Mouse (Mus musculus): ENCODE measurements around the gene Cmya5.

Cmya5 gene

GRCm38 (mm10) chr13:93122321-93122720, 22.2 kb downstream of the Cmya5 start:
- DNase-seq (ENCODE audit: low spot score in 2 of 2): peak in 1 of 2 experiments; percentile 2

DNA sequence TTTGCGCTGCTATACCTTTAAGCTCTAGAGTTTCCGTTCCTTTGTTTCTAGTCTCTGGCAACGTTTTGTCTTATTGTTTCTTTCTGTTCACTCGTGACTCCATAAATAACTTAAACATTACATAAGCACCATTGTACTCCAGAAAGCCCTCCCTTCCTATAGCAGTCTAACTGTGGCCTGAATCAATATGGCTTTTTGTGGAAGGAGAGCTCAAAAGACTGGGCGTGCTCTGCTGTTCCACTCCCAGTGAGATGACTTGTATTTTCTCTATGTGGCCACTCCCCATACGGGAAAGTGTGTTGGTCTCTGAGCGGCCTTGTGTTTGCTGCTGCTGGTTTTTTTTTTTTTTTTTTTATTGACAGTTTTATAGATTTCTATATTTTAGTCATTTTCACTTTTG, 27.3 kb downstream of the Cmya5 start:
- peak in 1 of 2 experiments; percentile 13 for DNase-seq (ENCODE audit: low spot score in 2 of 2)

DNA sequence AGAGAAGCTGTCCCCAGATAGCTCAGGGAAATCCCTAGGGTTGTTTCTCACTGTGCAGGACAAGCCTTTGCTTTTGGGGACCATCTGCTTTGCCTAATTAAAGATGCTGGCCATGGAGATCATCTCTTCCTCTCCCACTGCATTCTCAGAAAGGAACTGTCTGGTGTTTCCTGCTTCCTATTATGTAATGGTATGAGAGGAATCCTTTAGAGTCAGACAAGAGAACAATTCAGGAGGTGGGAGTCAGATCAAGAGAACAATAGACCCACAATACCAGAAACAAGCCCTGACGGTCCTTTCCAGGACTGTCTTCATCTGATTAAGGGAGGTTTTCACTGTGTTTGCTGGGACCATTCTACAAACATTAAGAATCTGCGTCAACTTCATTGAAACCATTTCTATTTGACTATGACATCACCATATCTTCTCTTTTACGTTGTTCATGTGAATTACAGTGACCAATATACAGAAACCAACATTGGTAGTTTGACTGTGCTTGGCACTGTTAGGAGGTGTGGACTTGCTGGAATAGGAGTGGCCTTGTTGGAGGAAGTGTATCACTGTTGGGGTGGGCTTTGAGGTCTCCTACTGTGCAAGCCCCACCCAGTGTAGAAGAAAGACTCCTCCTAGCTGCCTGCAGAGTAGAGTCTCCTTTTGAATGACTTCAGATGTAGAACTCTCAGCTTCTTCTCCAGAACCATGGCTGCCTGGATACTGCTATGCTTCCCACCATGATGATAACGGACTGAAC, 42.0 kb downstream of the Cmya5 start:
- peak in 1 of 2 experiments; percentile 40 for DNase-seq (ENCODE audit: low spot score in 2 of 2)

DNA sequence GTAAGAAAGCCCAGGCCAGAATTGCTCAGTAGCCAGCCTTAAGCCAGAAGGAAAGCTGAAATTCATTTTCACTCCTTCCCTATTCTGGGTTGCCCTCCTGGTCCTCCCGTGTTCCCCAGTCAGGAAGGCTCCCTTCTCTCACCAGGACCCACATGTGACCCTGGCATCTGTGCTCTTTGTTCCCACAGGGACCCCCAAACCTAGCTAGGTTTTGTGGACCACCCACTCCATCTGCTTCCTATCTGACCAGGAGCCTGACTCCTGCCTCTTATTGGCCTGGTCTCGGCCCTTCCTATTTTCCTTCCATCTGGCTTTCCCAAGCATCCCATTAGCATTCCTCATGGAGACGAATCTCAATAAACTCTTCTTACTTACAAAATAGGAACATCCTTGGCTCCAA, 45.9 kb downstream of the Cmya5 start:
- DNase-seq (ENCODE audit: low spot score in 2 of 2): peak in 1 of 2 experiments; percentile 39

GRCm38 (mm10) chr13:93096643-93097042, 47.9 kb downstream of the Cmya5 start:
- DNase-seq (ENCODE audit: low spot score in 2 of 2): peak in 1 of 2 experiments; percentile 47

DNA sequence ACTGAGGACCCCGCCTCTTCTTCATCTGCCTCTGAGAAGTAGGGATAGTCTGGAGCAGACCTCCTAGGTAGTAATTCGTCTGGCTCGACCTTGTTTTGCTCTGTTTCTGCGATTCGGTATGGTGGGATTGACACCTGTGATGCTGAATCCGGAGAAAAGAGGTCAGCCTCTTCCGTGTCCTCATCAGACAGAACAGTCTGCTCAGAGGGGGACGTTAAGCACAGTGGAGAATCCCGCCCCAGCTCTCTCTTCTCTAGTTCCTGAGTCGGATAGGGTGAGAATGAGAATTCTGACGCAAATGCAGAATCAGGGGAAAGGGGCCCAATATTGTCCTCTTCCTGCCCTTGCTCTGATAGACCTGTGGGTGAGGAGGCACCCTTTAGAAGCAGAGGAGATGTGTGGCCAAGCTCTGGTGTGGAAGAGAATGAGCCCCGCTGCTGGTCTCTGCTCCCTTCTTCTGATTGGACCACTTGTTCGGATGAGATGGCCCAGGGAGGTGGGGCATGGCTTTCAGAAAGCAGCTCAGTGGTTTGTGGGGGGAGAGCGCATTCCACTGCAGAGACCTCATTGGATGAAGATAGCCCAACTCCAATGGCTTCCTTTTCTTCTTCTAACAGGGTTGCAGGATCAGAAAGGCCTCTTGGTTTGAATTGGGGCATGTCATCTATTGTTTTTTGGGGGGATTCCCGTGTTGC, 49.3 kb downstream of the Cmya5 start:
- peak in 1 of 2 experiments; percentile 55 for DNase-seq (ENCODE audit: low spot score in 2 of 2)

GRCm38 (mm10) chr13:93094204-93094935, 50.2 kb downstream of the Cmya5 start:
- DNase-seq (ENCODE audit: low spot score in 2 of 2): peak; percentile 36 to 62

DNA sequence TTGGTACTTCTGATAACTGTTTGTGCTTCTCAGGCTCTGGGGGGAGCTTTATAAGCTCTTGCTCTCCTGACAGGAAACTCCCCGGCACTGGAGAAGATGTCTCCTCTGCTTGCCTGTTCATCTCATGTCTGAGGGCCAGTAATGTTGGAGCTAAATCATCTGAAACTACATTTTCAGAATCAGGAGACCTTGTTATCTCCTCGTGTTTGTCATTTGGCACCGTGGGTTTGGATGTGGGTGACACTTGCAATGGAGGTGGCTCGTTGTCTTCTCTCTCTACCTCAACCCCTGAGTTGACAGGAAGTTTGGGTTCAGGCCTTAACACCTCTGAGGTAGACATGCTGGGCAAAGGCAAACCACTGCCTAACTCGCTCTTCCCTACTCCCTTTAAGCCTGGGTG, 50.8 kb downstream of the Cmya5 start:
- DNase-seq (ENCODE audit: low spot score in 2 of 2): peak in 1 of 2 experiments; percentile 55

GRCm38 (mm10) chr13:93092916-93093429, 51.6 kb downstream of the Cmya5 start:
- DNase-seq (ENCODE audit: low spot score in 2 of 2): peak in 1 of 2 experiments; percentile 55

DNA sequence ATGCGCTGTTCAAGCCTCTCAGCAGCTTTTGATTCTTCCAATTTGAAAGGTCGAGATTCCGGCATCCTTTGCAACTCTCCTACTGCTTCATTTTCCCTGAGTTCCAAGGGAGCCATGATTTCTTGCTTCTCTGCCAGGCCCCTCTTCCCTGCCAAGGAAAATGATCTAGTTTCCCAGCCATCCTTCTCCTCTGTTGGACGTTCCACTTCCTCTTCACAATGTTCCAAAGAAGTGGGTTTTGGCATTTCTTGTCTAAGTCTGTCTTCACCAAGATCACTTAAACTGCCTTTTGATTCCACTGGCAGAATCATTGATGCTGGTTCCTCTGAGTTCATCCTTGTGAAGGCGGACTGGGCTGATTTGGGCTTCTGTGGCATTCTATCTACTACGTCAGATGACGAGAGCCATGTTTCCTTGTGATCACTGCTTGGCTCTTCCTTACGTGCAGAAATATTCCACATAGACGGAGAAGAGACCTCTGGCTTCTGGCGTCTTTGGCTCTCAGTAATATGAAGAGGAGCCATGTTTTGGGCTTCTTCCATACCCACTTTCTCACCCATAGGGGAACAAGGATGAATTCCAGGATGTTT, 52.6 kb downstream of the Cmya5 start:
- DNase-seq (ENCODE audit: low spot score in 2 of 2): peak in 1 of 2 experiments; percentile 22

- DNase-seq (ENCODE audit: low spot score in 2 of 2): peak in 1 of 2 experiments; percentile 53
Measured at GRCm38 (mm10) chr13:93091176-93091575, 53.3 kb downstream of the Cmya5 start.

DNA sequence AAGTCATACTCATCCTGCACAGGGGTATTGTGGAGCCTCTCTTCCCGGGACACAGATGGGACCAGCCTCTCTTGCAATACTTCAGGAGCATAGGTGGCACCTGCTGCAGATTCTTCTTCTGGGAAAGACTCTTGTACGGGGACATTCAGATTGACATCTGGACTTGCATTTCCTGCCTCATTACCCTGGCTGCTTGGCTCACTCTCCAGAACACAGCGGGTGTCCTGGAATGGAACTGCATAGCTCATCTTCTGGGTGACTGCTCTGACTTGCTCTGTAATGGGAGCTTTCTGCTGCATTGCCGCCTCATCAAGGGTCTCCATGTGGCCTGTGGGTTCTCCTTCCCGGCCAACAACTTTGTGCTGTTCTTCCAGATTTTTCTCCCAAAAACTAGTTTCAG, 55.0 kb downstream of the Cmya5 start:
- DNase-seq (ENCODE audit: low spot score in 2 of 2): peak in 1 of 2 experiments; percentile 48

DNA sequence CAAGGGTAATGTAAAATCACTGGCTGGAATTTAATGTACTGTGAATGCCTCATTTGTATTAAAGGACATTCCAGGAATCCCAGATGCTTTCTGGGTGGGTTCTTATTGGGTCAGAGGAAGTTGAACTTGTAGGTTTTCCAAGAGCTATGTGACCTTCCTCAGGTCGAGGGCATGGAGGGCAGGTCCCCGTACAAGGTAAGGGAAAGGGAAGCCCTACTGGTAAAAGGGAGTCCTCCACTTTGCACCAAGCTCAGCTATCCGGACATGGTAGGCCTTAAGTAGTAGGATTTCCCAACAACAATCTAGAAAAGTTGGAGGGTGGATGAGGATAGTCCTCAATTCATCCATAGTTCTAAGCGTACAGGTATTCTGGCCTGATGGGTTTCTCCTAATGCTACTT, 58.8 kb downstream of the Cmya5 start:
- peak in 1 of 2 experiments; percentile 38 for DNase-seq (ENCODE audit: low spot score in 2 of 2)

DNA sequence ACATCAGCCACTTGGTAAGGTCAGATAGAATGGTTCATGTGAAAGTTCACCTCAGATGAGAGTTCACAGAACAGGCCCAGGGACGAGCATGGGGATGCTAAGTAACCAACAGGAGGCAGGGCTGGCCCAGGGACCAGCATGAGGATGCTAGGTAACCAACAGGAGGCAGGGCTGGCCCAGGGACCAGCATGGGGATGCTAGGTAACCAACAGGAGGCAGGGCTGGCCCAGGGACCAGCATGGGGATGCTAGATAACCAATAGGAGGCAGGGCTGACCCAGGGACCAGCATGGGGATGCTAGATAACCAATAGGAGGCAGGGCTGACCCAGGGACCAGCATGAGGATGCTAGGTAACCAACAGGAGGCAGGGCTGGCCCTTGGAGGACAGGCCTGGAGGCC, 62.2 kb downstream of the Cmya5 start:
- peak in 1 of 2 experiments; percentile 41 for DNase-seq (ENCODE audit: low spot score in 2 of 2)

- DNase-seq (ENCODE audit: low spot score in 2 of 2): peak in 1 of 2 experiments; percentile 1
Measured at GRCm38 (mm10) chr13:93080859-93081258, 63.7 kb downstream of the Cmya5 start.

DNA sequence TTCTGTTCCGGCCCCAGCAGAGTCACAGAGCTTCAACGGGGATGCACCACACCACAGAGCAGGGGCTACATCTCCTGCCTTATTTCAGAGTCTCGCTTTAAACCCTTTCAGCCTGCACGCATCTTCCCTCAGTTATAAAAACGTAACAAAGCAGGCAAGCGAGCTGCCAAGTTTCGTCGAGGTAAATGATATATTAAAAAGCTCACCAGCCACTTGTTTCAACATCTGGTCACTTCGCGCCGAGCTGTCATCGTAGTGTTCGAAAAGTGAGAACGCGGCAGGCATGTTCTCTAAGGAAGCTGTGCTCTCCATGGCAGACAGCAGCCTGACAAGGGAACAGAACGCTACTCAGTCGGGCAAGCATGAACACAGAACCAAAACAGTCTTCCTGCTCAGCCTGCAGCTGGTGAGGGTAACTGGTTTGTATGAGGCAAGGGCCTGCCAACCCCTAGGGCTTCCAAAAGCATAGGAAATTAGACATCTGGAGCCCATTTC, 70.3 kb downstream of the Cmya5 start:
- no peak for DNase-seq (ENCODE audit: low spot score in 2 of 2)

DNA sequence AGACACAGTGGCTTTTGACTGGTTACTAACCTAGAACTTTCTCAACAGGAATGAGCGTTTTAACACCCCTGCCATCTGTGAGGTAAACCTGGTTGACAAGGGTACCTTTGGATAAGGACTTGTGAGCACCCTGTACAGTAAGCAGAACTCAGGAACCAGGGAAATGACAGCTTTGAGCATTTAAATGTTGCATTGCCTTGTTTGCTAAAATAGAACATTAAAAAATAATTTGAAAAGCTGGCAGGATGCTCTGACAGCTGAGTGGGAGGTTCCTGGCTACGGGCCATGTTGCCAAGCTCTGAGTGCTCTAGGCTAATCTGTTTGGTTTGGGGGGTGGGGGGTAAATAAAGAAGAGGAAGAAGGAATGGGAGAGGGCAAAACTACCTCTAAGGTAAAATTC, 70.9 kb downstream of the Cmya5 start:
- no peak for DNase-seq (ENCODE audit: low spot score in 2 of 2)

DNA sequence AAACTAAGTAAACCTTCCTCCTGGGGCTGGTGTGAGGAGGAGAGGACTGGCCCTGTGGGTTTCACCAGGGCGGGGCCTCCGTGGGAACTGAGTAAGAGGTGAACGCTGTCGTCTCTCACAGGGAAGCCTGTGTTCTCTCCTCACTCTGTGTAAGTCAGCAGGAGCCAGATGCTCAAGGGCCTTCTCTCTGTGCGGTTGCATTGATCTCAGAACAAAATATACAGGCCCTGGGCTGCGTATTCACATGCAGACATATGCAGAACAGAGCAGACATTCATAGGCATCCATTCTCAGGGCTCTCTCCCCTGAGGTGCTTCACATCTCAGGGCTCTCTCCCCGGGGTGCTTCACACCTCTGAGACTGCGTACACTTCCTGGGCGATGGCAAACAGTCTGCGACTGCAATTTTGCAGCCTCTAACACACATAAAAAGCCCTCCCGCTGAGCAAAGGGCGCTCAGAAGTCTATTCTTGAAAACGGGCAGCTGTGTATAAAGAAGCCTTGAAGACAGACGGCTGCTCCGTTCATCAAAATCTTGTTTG, 71.6 kb downstream of the Cmya5 start:
- no peak for DNase-seq (ENCODE audit: low spot score in 2 of 2)

- DNase-seq (ENCODE audit: low spot score in 2 of 2): no peak
Measured at GRCm38 (mm10) chr13:93070406-93070805, 74.1 kb downstream of the Cmya5 start.

DNA sequence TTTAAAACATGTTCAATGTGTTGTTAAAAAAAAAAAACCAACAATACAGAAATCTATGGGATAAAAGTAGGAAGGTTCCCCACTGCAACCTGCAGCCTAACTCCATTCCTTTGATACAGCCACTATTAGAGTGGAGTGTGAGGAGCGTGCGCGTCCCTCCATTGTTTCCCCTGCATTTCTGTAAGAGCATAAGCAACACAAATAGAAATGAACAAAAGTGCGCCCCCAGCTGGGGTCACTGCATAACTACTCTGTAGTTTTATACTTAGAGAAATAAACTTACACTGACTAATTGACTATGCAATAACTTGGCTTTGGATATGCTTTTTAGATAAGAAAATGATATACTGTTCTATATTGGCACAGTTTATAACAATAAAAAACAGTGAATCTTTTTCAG, 75.0 kb downstream of the Cmya5 start:
- no peak for DNase-seq (ENCODE audit: low spot score in 2 of 2)

- DNase-seq (ENCODE audit: low spot score in 2 of 2): no peak
Measured at GRCm38 (mm10) chr13:93068353-93068752, 76.2 kb downstream of the Cmya5 start.

All from spleen, postnatal 4 days (tissue).